Mouse (Mus musculus) kidney, embryonic 15.5 days (tissue): ENCODE results near the gene Rapgef4. TPM values are rescaled to one million over a fixed set of nuclear protein-coding genes. Genes with fewer than 3 reads are reported as not detected.

Experiments used
- ATAC-seq: fragments of 200-750 bp; cut with Nextera tagmentation; replicated peaks from 2 replicates; pipeline ENCODE4 v1.8.0; 2017; ENCODE audit warnings: moderate TSS enrichment; ENCODE audit not compliant: low FRiP score
- H3K27ac ChIP-seq: fragments of 300-500 bp; sonication (generic); 2 replicates; pipeline ENCODE4 v1.5.1; 2015; ENCODE audit warnings: mild to moderate bottlenecking, inconsistent platforms
- H3K27me3 ChIP-seq: fragments of 300-500 bp; sonication (generic); 2 replicates; pipeline ENCODE4 v1.6.1; 2015; ENCODE audit warnings: inconsistent platforms
- H3K36me3 ChIP-seq: fragments of 300-500 bp; sonication (generic); 2 replicates; pipeline ENCODE4 v1.6.1; 2015; ENCODE audit warnings: inconsistent platforms
- H3K4me1 ChIP-seq: fragments of 300-500 bp; sonication (generic); 2 replicates; pipeline ENCODE4 v1.6.1; 2015; ENCODE audit warnings: inconsistent platforms
- H3K4me2 ChIP-seq: fragments of 300-500 bp; sonication (generic); 2 replicates; pipeline ENCODE4 v1.6.1; 2015; ENCODE audit warnings: moderate library complexity, mild to moderate bottlenecking, inconsistent platforms
- H3K4me3 ChIP-seq: fragments of 300-500 bp; sonication (generic); replicated peaks from 2 replicates; pipeline ENCODE4 v1.5.1; 2015; ENCODE audit warnings: mild to moderate bottlenecking, inconsistent platforms
- H3K9ac ChIP-seq: fragments of 300-500 bp; sonication (generic); 2 replicates; pipeline ENCODE4 v1.6.1; 2015; ENCODE audit warnings: mild to moderate bottlenecking, inconsistent platforms
- H3K9me3 ChIP-seq: fragments of 300-500 bp; sonication (generic); replicated peaks from 2 replicates; pipeline ENCODE4 v1.6.1; 2016; ENCODE audit warnings: inconsistent platforms
- WGBS: fragments of 180-500 bp; shearing (Covaris S2); methylation state at CpG from one replicate; pipeline ENCODE4 v1.1.7; 2015; ENCODE audit warnings: mixed read lengths; 5-methylcytosine and 5-hydroxymethylcytosine counted together
- polyA plus RNA-seq: library from polyadenylated mRNA; unstranded; fragments of >200 nt; fragmentation: Nextera tagmentation; extraction: Ambion mirVana; gene quantifications from 2 replicates; pipeline ENCODE4 v1.2.1, GENCODE M21; 2015

Gene Rapgef4
- polyA plus RNA-seq, 1 experiment from 2014 or later = 9.4 TPM

GRCm38 (mm10) chr2:72038651-72039251 is 57.7 kb downstream of the Rapgef4 start:
- Histone ChIP-seq H3K36me3 (no peaks in the 10 kb centered on the region), H3K27me3 (no peaks in the 10 kb centered on the region), H3K4me2 (peak overlapping the region; percentile 42), H3K4me1 (peaks cover 10% of the 10 kb centered on the region), H3K9me3 (no peaks in the 10 kb centered on the region), H3K27ac (peak overlapping the region; percentile 29; the same call in 1 of the 2 replicates), H3K9ac (no peak overlapping the region), H3K4me3 (no peak overlapping the region)
- ATAC-seq = no peak
- 46% methylated on average over 18 of the region's 18 CpGs for WGBS

GRCm38 (mm10) chr2:72039522-72040045 is 58.5 kb downstream of the Rapgef4 start:
- Histone ChIP-seq H3K4me1 (peaks cover 13% of the 10 kb centered on the region), H3K4me2 (no peak overlapping the region), H3K9ac (no peak overlapping the region), H3K4me3 (no peak overlapping the region), H3K27ac (no peak overlapping the region), H3K36me3 (no peaks in the 10 kb centered on the region), H3K27me3 (no peaks in the 10 kb centered on the region), H3K9me3 (no peaks in the 10 kb centered on the region)
- WGBS = 58% methylated on average over 8 of the region's 8 CpGs
- ATAC-seq = no peak

GRCm38 (mm10) chr2:72041087-72041486 is 60.0 kb downstream of the Rapgef4 start:
- Histone ChIP-seq H3K9me3 (no peaks in the 10 kb centered on the region), H3K4me1 (peaks cover 15% of the 10 kb centered on the region), H3K27me3 (no peaks in the 10 kb centered on the region), H3K9ac (no peak overlapping the region), H3K36me3 (no peaks in the 10 kb centered on the region), H3K27ac (no peak overlapping the region), H3K4me2 (no peak overlapping the region), H3K4me3 (no peak overlapping the region)
- no peak for ATAC-seq
- WGBS = 90% methylated on average over 6 of the region's 6 CpGs

GRCm38 (mm10) chr2:72042093-72042492 is 61.1 kb downstream of the Rapgef4 start:
- H3K27ac ChIP-seq = no peak overlapping the region
- no peaks in the 10 kb centered on the region for H3K9me3 ChIP-seq
- 90% methylated on average over 10 of the region's 10 CpGs for WGBS
- no peak overlapping the region for H3K4me3 ChIP-seq
- ATAC-seq = no peak
- H3K36me3 ChIP-seq = no peaks in the 10 kb centered on the region
- H3K27me3 ChIP-seq = no peaks in the 10 kb centered on the region
- H3K4me2 ChIP-seq = no peak overlapping the region
- peaks cover 15% of the 10 kb centered on the region for H3K4me1 ChIP-seq
- no peak overlapping the region for H3K9ac ChIP-seq

- Histone ChIP-seq H3K27ac (no peak overlapping the region), H3K4me3 (no peak overlapping the region), H3K4me1 (0 out of 2 replicates have a peak, but pooled peaks cover 5% of the 10 kb centered on the region), H3K27me3 (no peaks in the 10 kb centered on the region; the same call in 1 of the 2 replicates), H3K4me2 (no peak overlapping the region), H3K9ac (no peak overlapping the region), H3K36me3 (no peaks in the 10 kb centered on the region), H3K9me3 (no peaks in the 10 kb centered on the region)
- ATAC-seq = no peak
- 49% methylated on average over 6 of the region's 6 CpGs for WGBS
Observed at GRCm38 (mm10) chr2:72044191-72044590, 63.2 kb downstream of the Rapgef4 start.

GRCm38 (mm10) chr2:72045024-72045423 is 64.0 kb downstream of the Rapgef4 start:
- H3K4me3 ChIP-seq = no peak overlapping the region
- H3K4me2 ChIP-seq = no peak overlapping the region
- H3K27me3 ChIP-seq = no peaks in the 10 kb centered on the region; the same call in 1 of the 2 replicates
- H3K4me1 ChIP-seq = 0 out of 2 replicates have a peak, but pooled peaks cover 5% of the 10 kb centered on the region
- H3K36me3 ChIP-seq = no peaks in the 10 kb centered on the region
- ATAC-seq = no peak
- WGBS = 92% methylated on average over 8 of the region's 8 CpGs
- no peak overlapping the region for H3K27ac ChIP-seq
- H3K9ac ChIP-seq = no peak overlapping the region
- H3K9me3 ChIP-seq = no peaks in the 10 kb centered on the region

- WGBS = 76% methylated on average over 11 of the region's 11 CpGs
- H3K9me3 ChIP-seq = no peaks in the 10 kb centered on the region
- H3K36me3 ChIP-seq = no peaks in the 10 kb centered on the region
- no peak overlapping the region for H3K4me3 ChIP-seq
- no peaks in the 10 kb centered on the region; the same call in 1 of the 2 replicates for H3K27me3 ChIP-seq
- no peak overlapping the region for H3K9ac ChIP-seq
- H3K4me2 ChIP-seq = no peak overlapping the region
- peaks cover 11% of the 10 kb centered on the region for H3K4me1 ChIP-seq
- H3K27ac ChIP-seq = no peak overlapping the region
- ATAC-seq = no peak
Observed at GRCm38 (mm10) chr2:72045659-72046058, 64.6 kb downstream of the Rapgef4 start.

- whole genome bisulfite sequencing = 34% methylated on average over 7 of the region's 7 CpGs
- Histone ChIP-seq H3K36me3 (no peaks in the 10 kb centered on the region), H3K4me2 (no peak overlapping the region), H3K4me3 (no peak overlapping the region), H3K27ac (peak overlapping the region; percentile 9; the same call in 1 of the 2 replicates), H3K4me1 (peaks cover 15% of the 10 kb centered on the region), H3K9ac (no peak overlapping the region), H3K27me3 (no peaks in the 10 kb centered on the region; the same call in 1 of the 2 replicates), H3K9me3 (no peaks in the 10 kb centered on the region)
- no peak for ATAC-seq
Observed at GRCm38 (mm10) chr2:72050451-72050850, 69.4 kb downstream of the Rapgef4 start.

GRCm38 (mm10) chr2:72054280-72054679 is 73.2 kb downstream of the Rapgef4 start:
- ATAC-seq = no peak
- Histone ChIP-seq H3K4me1 (peaks cover 16% of the 10 kb centered on the region), H3K27ac (peak overlapping the region; percentile 65), H3K27me3 (no peaks in the 10 kb centered on the region), H3K9me3 (no peaks in the 10 kb centered on the region), H3K36me3 (no peaks in the 10 kb centered on the region), H3K4me2 (peak overlapping the region; percentile 39), H3K4me3 (peak overlapping the region; percentile 23), H3K9ac (no peak overlapping the region)
- WGBS = 73% methylated on average over 5 of the region's 5 CpGs

GRCm38 (mm10) chr2:72054736-72055135 is 73.7 kb downstream of the Rapgef4 start:
- Histone ChIP-seq H3K4me2 (peak overlapping the region; percentile 39), H3K9me3 (no peaks in the 10 kb centered on the region), H3K36me3 (no peaks in the 10 kb centered on the region), H3K27me3 (no peaks in the 10 kb centered on the region), H3K4me1 (peaks cover 16% of the 10 kb centered on the region), H3K9ac (no peak overlapping the region), H3K4me3 (peak overlapping the region; percentile 19), H3K27ac (peak overlapping the region; percentile 41)
- no peak for ATAC-seq
- 73% methylated on average over 6 of the region's 6 CpGs for WGBS

- peak overlapping the region; percentile 39 for H3K4me2 ChIP-seq
- no peaks in the 10 kb centered on the region for H3K36me3 ChIP-seq
- no peak overlapping the region for H3K9ac ChIP-seq
- peak overlapping the region; percentile 19 for H3K4me3 ChIP-seq
- H3K27ac ChIP-seq = peak overlapping the region; percentile 22; the same call in 1 of the 2 replicates
- no peaks in the 10 kb centered on the region for H3K27me3 ChIP-seq
- ATAC-seq = no peak
- 88% methylated on average over 5 of the region's 5 CpGs for WGBS
- no peaks in the 10 kb centered on the region for H3K9me3 ChIP-seq
- peaks cover 13% of the 10 kb centered on the region for H3K4me1 ChIP-seq
Observed at GRCm38 (mm10) chr2:72055476-72055875, 74.4 kb downstream of the Rapgef4 start.

- peak overlapping the region; percentile 41 for H3K27ac ChIP-seq
- 66% methylated on average over 11 of the region's 11 CpGs for WGBS
- peak overlapping the region; percentile 14; the same call in 1 of the 2 replicates for H3K4me3 ChIP-seq
Observed at GRCm38 (mm10) chr2:72056081-72056874, 75.2 kb downstream of the Rapgef4 start.

More at GRCm38 (mm10) chr2:72056081-72056874, 75.2 kb downstream of the Rapgef4 start:
- Histone ChIP-seq H3K36me3 (no peaks in the 10 kb centered on the region), H3K9ac (no peak overlapping the region), H3K27me3 (no peaks in the 10 kb centered on the region), H3K4me1 (peaks cover 7% of the 10 kb centered on the region; the same call in 1 of the 2 replicates), H3K4me2 (peak overlapping the region; percentile 39), H3K9me3 (no peaks in the 10 kb centered on the region)
- ATAC-seq = no peak
